Mouse (Mus musculus) liver, embryonic 14.5 days (tissue): ENCODE measurements around the gene Ldhb. TPM values are rescaled to one million over a fixed set of nuclear protein-coding genes. Genes with fewer than 3 reads are reported as not detected.

ENCODE experiments used
- ATAC-seq: fragments of 200-750 bp; cut with Nextera tagmentation; 2 replicates; pipeline ENCODE4 v1.8.0; 2017; ENCODE audit warnings: moderate number of reproducible peaks, mild to moderate bottlenecking, moderate library complexity; ENCODE audit not compliant: insufficient read depth
- DNase-seq, 3 experiments: peaks; one replicate each; pipeline ENCODE4 v3.0.0-alpha.2; 2012 to 2013; ENCODE audit warnings: low read depth in 3 of 3, low spot score in 3 of 3
- H3K27ac ChIP-seq: fragments of 300-500 bp; sonication (generic); 2 replicates; pipeline ENCODE4 v1.5.1; 2014; ENCODE audit warnings: moderate library complexity, mild to moderate bottlenecking, control low read depth, inconsistent platforms
- H3K27me3 ChIP-seq: fragments of 300-500 bp; sonication (generic); 2 replicates; pipeline ENCODE4 v1.6.1; 2014; ENCODE audit warnings: mild to moderate bottlenecking, low read length, moderate library complexity; ENCODE audit not compliant: control insufficient read depth, insufficient read depth
- H3K36me3 ChIP-seq: fragments of 300-500 bp; sonication (generic); replicated peaks from 2 replicates; pipeline ENCODE4 v1.6.1; 2014; ENCODE audit warnings: low read depth; ENCODE audit not compliant: control insufficient read depth, insufficient read depth
- H3K4me1 ChIP-seq, 2 experiments: fragments of 200-500 bp in 1 of 2; fragments of 300-500 bp in 1 of 2; sonication (generic) in 1 of 2; replicated peaks; 2 replicates each; pipeline ENCODE4 v1.6.1; 2012 to 2014; ENCODE audit warnings: antibody characterized with exemption in 1 of 2, inconsistent platforms in 1 of 2, low read length in 1 of 2; ENCODE audit not compliant: control insufficient read depth in 2 of 2, insufficient read depth in 2 of 2
- H3K4me2 ChIP-seq: fragments of 300-500 bp; sonication (generic); 2 replicates; pipeline ENCODE4 v1.6.1; 2014; ENCODE audit warnings: low read depth, mild to moderate bottlenecking, control low read depth, moderate library complexity
- H3K4me3 ChIP-seq, 2 experiments: fragments of 200-500 bp in 1 of 2; fragments of 300-500 bp in 1 of 2; sonication (generic) in 1 of 2; 2 replicates each; pipeline ENCODE4 v1.5.1; 2012 to 2014; ENCODE audit warnings: low read depth in 2 of 2, low read length in 2 of 2, mild to moderate bottlenecking in 2 of 2, control low read depth in 1 of 2, inconsistent platforms in 1 of 2, moderate library complexity in 1 of 2; ENCODE audit not compliant: insufficient read depth in 1 of 2
- H3K9ac ChIP-seq: fragments of 300-500 bp; sonication (generic); replicated peaks from 2 replicates; pipeline ENCODE4 v1.6.1; 2014; ENCODE audit warnings: mild to moderate bottlenecking, control low read depth, moderate library complexity
- H3K9me3 ChIP-seq: fragments of 300-500 bp; sonication (generic); 2 replicates; pipeline ENCODE4 v1.6.1; 2016; ENCODE audit warnings: low read length, mixed read lengths; ENCODE audit not compliant: control insufficient read depth
- CTCF ChIP-seq: IDR thresholded peaks from 2 replicates; pipeline ENCODE4 v1.5.1; 2016; ENCODE audit warnings: antibody characterized with exemption, low read depth, control low read depth
- EP300 ChIP-seq: IDR thresholded peaks from 2 replicates; pipeline ENCODE4 v1.6.1; 2016; ENCODE audit warnings: antibody characterized with exemption, low read depth
- WGBS: fragments of 180-500 bp; shearing (Covaris S2); extraction: QIAGEN DNeasy Blood & Tissue Kit; methylation state at CpG from one replicate; pipeline ENCODE4 v1.1.7; 2014; ENCODE audit not compliant: insufficient replicate concordance; 5-methylcytosine and 5-hydroxymethylcytosine counted together
- polyA plus RNA-seq, 2 experiments: library from polyadenylated mRNA; depleted of rRNA in 1 of 2; stranded (reverse) in 1 of 2; unstranded in 1 of 2; fragments of >200 nt; fragmentation: Nextera tagmentation in 1 of 2; extraction: Ambion mirVana in 1 of 2; gene quantifications; 2 replicates each; pipeline versions ENCODE4 v1.2.1 to v1.2.3; 2012 to 2014

Ldhb gene
- polyA plus RNA-seq, 2 experiments = 16.0 to 20.8 TPM

- Histone ChIP-seq H3K9ac (no peak overlapping the region), H3K4me3 (no peak overlapping the region), H3K9me3 (no peaks in the 10 kb centered on the region), H3K27me3 (no peaks in the 10 kb centered on the region), H3K4me2 (no peak overlapping the region), H3K4me1 (peaks cover 0 to 3% of the 10 kb centered on the region in 2 experiments; a peak in 2 of 4 replicates), H3K36me3 (no peaks in the 10 kb centered on the region), H3K27ac (no peak overlapping the region)
- 65% methylated on average over 5 of the region's 5 CpGs for WGBS
- TF ChIP-seq CTCF (no peak), EP300 (no peak)
- DNase-seq = no peak
- ATAC-seq = no peak
These were observed 32.4 kb upstream of the Ldhb start for GRCm38 (mm10) chr6:142540131-142540530.

DNA sequence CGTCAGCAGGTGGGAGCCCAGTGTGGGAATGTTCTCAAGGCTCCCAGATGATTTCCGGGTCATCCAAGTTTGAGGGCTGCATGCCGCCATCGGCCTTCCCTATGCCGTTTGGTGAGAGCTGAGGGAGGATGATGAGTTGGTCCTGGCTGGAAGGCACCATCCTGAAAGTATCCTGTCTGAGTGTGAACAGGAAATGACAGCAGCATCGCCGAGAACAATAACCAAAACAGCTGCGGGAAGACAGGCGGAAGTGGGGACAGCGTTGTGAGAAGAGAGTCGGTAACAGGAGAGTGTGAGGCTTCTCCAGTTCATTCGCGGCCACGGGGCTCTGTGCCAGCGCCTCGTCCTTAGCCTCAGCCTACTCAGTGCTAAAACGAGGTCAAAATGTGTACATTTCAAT is 30.7 kb upstream of the Ldhb start:
- WGBS = 34% methylated on average over 17 of the region's 17 CpGs
- DNase-seq = no peak

GRCm38 (mm10) chr6:142533412-142533811 is 25.7 kb upstream of the Ldhb start:
- Histone ChIP-seq H3K4me3 (no peak overlapping the region), H3K36me3 (no peaks in the 10 kb centered on the region), H3K4me2 (no peak overlapping the region), H3K27me3 (no peaks in the 10 kb centered on the region), H3K4me1 (peaks cover 0 to 15% of the 10 kb centered on the region in 2 experiments; a peak in 2 of 4 replicates), H3K9ac (no peak overlapping the region), H3K9me3 (no peaks in the 10 kb centered on the region), H3K27ac (no peak overlapping the region)
- DNase-seq = no peak
- no peak for ATAC-seq
- 62% methylated on average over 5 of the region's 5 CpGs for WGBS
- TF ChIP-seq CTCF = no peak
- no peak for TF ChIP-seq EP300

More for the DNA sequence above, 30.7 kb upstream of the Ldhb start:
- Histone ChIP-seq H3K9ac (no peak overlapping the region), H3K27me3 (no peaks in the 10 kb centered on the region), H3K36me3 (no peaks in the 10 kb centered on the region), H3K4me3 (no peak overlapping the region), H3K4me2 (no peak overlapping the region), H3K27ac (no peak overlapping the region), H3K9me3 (no peaks in the 10 kb centered on the region), H3K4me1 (peaks cover 0 to 3% of the 10 kb centered on the region in 2 experiments; a peak in 2 of 4 replicates)
- no peak for TF ChIP-seq EP300
- TF ChIP-seq CTCF = no peak
- no peak for ATAC-seq

DNA sequence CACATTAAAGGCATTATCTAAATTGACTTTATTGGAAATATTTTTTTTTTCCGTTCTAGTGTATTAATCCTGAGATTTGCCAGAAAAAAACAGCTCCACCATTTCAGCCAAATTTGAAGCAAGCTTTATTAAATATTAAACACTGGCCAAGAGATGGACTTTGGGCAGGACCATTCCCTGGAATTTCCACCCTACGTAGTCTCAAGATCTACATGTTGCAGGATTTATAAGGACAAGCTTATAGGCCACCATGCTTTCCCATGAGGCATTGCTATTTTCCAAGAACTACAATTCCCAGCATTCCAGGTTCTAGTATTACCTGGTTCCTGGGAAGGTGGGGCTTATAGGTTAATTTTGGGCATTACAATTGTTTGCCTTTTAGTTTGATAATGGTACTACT is 24.9 kb upstream of the Ldhb start:
- Histone ChIP-seq H3K4me3 (no peak overlapping the region), H3K4me1 (peaks cover 0 to 17% of the 10 kb centered on the region in 2 experiments; a peak in 2 of 4 replicates), H3K36me3 (no peaks in the 10 kb centered on the region), H3K4me2 (no peak overlapping the region), H3K27ac (no peak overlapping the region), H3K27me3 (no peaks in the 10 kb centered on the region), H3K9ac (no peak overlapping the region), H3K9me3 (no peaks in the 10 kb centered on the region)
- no peak for DNase-seq
- no peak for ATAC-seq
- 74% methylated on average over 2 of the region's 2 CpGs for WGBS
- no peak for TF ChIP-seq EP300
- TF ChIP-seq CTCF = no peak

- H3K9me3 ChIP-seq = no peaks in the 10 kb centered on the region
- no peak for ATAC-seq
- 81% methylated on average over 17 of the region's 17 CpGs for WGBS
- H3K27ac ChIP-seq = no peak overlapping the region
- no peak for DNase-seq
- H3K9ac ChIP-seq = no peak overlapping the region
- H3K4me1 ChIP-seq = peaks cover 0 to 17% of the 10 kb centered on the region in 2 experiments; a peak in 2 of 4 replicates
- H3K4me3 ChIP-seq = no peak overlapping the region
- H3K36me3 ChIP-seq = no peaks in the 10 kb centered on the region
- H3K4me2 ChIP-seq = no peak overlapping the region
- TF ChIP-seq EP300 (no peak), CTCF (no peak)
- H3K27me3 ChIP-seq = no peaks in the 10 kb centered on the region
These were observed 24.4 kb upstream of the Ldhb start for GRCm38 (mm10) chr6:142532141-142532540.
